Mouse (Mus musculus) MEL (cell line): ENCODE data around the gene Atp8a2.

Source experiments
- CHD2 ChIP-seq: IDR thresholded peaks from 2 replicates; pipeline ENCODE4 v1.6.1; 2011; ENCODE audit warnings: low read length, improper control_type of control experiment
- CTCF ChIP-seq, 3 experiments: IDR thresholded peaks in 2 of 3; conservative IDR thresholded peaks in 1 of 3; 2 replicates each; pipeline ENCODE4 v1.5.1; 2011 to 2012; ENCODE audit warnings: low read length in 3 of 3, low read depth in 2 of 3, mild to moderate bottlenecking in 2 of 3, improper control_type of control experiment in 1 of 3, inconsistent platforms in 1 of 3, mixed read lengths in 1 of 3, moderate library complexity in 1 of 3; ENCODE audit not compliant: control insufficient read depth in 1 of 3, insufficient read depth in 1 of 3, poor library complexity in 1 of 3, severe bottlenecking in 1 of 3
- EP300 ChIP-seq, 2 experiments: IDR thresholded peaks; 2 replicates each; pipeline ENCODE4 v1.6.1; 2011; ENCODE audit warnings: improper control_type of control experiment in 2 of 2, low read length in 2 of 2, low read depth in 1 of 2, mild to moderate bottlenecking in 1 of 2
- GATA1 ChIP-seq: IDR thresholded peaks from 2 replicates; pipeline ENCODE4 v1.6.1; 2011; ENCODE audit warnings: low read depth, low read length, improper control_type of control experiment
- MAFK ChIP-seq: IDR thresholded peaks from 2 replicates; pipeline ENCODE4 v1.6.1; 2011; ENCODE audit warnings: low read depth, mild to moderate bottlenecking, low read length, improper control_type of control experiment, borderline replicate concordance
- MAZ ChIP-seq: IDR thresholded peaks from 2 replicates; pipeline ENCODE4 v1.6.1; 2012; ENCODE audit warnings: low read depth, mild to moderate bottlenecking, inconsistent platforms, low read length, improper control_type of control experiment
- NELFE ChIP-seq: IDR thresholded peaks from 2 replicates; pipeline ENCODE4 v1.6.1; 2011; ENCODE audit warnings: low read depth, low read length, improper control_type of control experiment
- POLR2A ChIP-seq, 2 experiments: IDR thresholded peaks; 2 replicates each; pipeline ENCODE4 v1.6.1; 2011 to 2012; ENCODE audit warnings: low read length in 2 of 2, mild to moderate bottlenecking in 2 of 2, control low read depth in 1 of 2, improper control_type of control experiment in 1 of 2, low read depth in 1 of 2, moderate library complexity in 1 of 2; ENCODE audit not compliant: control insufficient read depth in 1 of 2, insufficient read depth in 1 of 2, poor library complexity in 1 of 2
- RCOR1 ChIP-seq: IDR thresholded peaks from 2 replicates; pipeline ENCODE4 v1.6.1; 2012; ENCODE audit warnings: low read depth, mild to moderate bottlenecking, inconsistent platforms, low read length, improper control_type of control experiment
- TBP ChIP-seq: IDR thresholded peaks from 2 replicates; pipeline ENCODE4 v1.8.0; 2011; ENCODE audit warnings: low read depth, low read length, improper control_type of control experiment
- TCF12 ChIP-seq: IDR thresholded peaks from 2 replicates; pipeline ENCODE4 v1.6.1; 2014; ENCODE audit warnings: low read depth, mild to moderate bottlenecking, inconsistent platforms, low read length, improper control_type of control experiment, moderate library complexity
- ZC3H11A ChIP-seq: IDR thresholded peaks from 2 replicates; pipeline ENCODE4 v1.6.1; 2012; ENCODE audit warnings: low read depth, mild to moderate bottlenecking, inconsistent platforms, low read length, improper control_type of control experiment

- TF ChIP-seq ZC3H11A (no peak), TBP (no peak), CHD2 (no peak), EP300 (IDR thresholded peaks at IDR 0.05; ENCODE audit: low read depth in 1 of 2, low read length in 2 of 2) (peak in 1 of 2 experiments; percentile 22; a peak in 1 of 4 replicates), RCOR1 (no peak), TCF12 (peak; percentile 60; the same call in 1 of the 2 replicates), MAZ (no peak), CTCF (IDR thresholded peaks at IDR 0.05 in 2 of 3, conservative IDR thresholded peaks at IDR 0.05 in 1 of 3; ENCODE audit: control insufficient read depth in 1 of 3, insufficient read depth in 1 of 3, low read depth in 2 of 3, low read length in 3 of 3, poor library complexity in 1 of 3, severe bottlenecking in 1 of 3) (no peak), POLR2A (IDR thresholded peaks at IDR 0.05; ENCODE audit: control insufficient read depth in 1 of 2, insufficient read depth in 1 of 2, low read depth in 1 of 2, low read length in 2 of 2, poor library complexity in 1 of 2) (no peak), GATA1 (0 out of 2 replicates have a peak, but pooled peaks have one; percentile 13), NELFE (no peak), MAFK (no peak)
These were observed 18.4 kb downstream of the Atp8a2 start for GRCm38 (mm10) chr14:60178571-60178955.
